Mouse (Mus musculus) natural killer cell, adult 2 months (primary cell): ENCODE measurements at regions not wholly inside any gene's neighbourhood (a gene's known extent, or its start where the extent isn't known, plus 50 kb on each side); places are given as distances from the start of the nearest gene placed in this dataset.

Experiments used
- DNase-seq, 2 experiments: peaks; one replicate each; pipeline ENCODE4 v3.0.0; 2022; ENCODE audit warnings: low spot score in 2 of 2

DNA sequence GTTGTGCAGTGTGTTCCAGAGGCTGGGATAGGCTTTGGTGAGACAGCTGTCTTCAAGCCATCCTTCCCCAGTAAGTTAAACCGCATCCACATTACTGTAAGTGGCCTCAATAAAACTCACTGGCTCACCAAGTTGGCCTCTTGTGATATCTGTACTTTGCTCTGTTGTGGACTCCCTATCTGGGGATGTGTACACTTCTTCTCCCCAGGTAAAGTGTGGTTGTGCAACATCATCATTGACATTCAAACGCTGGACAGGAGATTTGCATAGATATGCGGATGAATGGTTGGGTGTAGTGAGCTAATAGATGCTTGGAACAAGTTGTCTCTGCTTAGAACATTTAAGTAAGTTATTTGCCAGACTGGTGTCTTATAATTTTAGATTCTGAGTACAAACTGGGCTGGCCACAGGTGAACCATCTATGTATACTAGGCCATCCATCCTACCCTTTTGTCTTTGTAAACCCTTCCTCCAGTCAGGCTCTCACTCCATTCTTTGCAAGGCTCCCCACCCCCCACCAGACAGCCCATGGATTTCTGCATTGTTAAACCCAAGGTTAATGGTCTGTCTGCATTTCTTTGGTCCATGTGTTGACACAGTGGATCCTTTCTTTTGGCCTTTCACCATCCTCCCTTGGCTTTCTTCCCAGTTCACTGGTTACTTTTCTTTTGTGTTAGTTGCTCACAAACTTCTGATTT, 303.0 kb downstream of the Plpp3 start:
- DNase-seq, result no peak

DNA sequence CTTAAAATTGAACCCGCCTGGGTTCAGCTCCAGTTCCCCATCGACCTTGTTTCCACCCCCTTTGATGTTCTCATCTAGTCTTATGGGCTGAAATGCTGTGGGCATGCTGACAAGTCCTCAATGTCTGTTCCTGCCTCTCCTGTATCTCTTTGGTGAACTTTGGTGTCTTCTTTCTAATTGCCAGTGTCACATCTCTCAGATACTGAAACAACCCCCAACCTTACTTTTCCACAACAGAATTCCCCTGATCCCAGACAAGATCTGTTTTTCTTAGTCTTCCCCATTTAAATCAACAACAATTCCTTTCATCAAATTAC, 303.5 kb downstream of the Plpp3 start:
- no peak for DNase-seq

DNA sequence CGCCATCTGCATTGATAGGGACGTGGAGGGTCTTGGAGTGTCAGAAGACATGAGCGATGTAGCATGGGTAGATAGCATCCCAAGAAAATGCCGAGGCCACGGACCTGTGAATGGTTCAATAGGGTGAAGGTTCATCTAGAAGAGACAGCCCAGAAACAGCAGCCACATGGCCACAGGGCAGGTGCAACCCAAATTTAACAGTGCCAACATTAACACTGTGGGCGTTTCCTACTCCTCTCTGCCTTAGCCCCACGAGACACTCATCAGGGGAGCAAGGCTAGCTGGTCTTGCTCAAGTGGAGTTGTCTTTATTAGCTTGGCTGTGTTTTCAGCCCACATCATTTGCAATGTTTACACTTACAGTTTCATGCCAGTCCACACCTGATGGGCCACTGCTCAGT, 310.7 kb downstream of the Plpp3 start:
- no peak for DNase-seq

DNA sequence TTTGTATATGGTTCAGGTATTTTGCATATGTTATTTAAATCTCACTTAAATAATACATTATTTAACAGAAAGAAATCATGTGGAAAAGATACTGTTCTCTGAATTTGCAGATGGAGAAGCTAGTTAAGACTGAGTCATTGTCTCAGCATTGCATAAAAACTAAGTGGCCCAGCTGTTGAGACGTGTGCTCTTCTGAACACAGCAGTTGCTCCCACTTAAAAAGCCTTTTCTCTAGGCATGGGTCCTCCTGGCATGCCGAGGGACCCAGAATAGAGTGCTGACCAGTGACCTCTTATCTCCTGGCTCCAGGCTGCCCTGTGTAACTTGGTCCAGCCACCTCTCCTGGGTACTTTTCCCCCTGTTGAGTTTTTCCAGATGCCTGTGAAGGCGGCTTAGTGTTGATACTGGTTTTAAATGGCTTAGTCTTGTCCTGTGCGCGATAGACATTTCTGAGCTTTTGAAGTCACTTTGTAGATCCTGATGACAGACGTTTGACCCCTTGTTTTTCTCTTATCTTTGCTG, 312.2 kb downstream of the Plpp3 start:
- DNase-seq, result no peak

DNA sequence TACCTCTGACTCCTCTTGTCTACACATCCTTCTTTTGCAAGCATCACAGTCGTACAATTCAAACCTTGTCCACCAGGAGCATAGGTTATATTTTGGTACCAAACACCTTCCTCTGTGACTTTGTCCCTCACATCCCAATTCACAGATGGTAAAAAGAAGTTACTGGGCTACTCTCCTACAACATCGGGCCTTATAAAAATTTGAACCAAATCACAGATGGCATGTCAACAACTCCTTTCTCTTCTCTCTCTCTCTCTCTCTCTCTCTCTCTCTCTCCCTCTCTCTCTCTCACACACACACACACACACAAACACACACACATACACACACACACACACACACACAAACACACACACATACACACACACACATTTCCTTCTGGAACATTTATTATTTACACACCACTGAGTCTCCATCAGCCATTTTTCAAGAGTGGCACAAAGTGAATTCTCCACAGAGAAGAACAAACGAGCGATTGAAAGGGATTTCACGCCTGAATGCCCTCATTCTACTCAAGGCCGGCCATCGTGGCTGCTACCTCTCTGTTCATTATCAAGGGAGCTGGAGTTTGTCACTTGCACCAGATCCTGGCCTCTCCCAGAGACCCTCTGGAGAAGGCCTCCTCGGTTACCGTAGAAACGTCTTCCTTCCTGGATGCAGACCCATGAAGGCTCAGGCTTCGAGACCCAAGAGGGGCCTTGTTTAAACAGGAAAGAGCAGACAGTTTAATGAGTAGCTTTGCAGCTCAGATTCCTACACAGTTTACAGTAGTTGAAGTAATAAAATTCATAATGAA, 314.7 kb upstream of the Gm12728 start:
- no peak for DNase-seq

DNA sequence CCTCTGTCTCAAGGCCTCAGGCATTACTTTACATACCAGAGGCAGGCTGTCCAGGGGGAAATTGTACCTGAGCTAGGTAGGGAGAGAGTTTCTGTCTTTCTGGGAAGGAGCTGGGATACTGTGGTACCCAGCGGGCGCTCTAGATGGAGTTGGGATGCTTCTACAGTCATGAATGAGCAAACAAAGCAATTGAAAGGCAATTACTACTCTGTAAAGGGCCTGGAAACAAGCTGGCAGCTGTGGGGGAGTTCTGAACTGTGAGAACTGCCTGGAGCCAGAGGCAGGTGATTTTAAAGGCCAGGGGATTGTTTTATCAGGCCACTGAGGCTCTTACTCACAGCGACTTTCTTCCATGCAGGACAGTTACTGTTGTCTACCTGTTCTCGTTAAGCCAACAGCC, 313.3 kb upstream of the Gm12728 start:
- DNase-seq, result no peak

DNA sequence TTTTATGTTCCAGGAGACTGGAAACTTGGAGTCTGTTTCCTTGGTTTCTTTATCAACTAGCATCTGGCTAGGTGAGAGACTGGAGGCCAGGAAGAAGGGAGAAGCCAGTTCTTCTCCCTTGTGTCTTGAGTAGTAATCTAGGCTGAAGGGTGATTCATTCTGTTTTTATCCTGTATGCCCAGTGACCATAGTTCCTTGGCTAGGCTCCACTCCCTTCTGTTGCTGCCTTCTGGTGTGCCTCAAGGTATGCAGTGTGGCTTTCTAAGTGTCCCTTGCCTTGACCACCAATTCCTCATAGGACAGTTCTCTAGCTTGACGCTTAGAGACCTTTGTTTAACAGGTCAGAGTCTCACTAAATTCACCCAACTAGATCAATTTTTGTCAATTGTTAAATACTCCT, 303.3 kb upstream of the Gm12728 start:
- no peak for DNase-seq

DNA sequence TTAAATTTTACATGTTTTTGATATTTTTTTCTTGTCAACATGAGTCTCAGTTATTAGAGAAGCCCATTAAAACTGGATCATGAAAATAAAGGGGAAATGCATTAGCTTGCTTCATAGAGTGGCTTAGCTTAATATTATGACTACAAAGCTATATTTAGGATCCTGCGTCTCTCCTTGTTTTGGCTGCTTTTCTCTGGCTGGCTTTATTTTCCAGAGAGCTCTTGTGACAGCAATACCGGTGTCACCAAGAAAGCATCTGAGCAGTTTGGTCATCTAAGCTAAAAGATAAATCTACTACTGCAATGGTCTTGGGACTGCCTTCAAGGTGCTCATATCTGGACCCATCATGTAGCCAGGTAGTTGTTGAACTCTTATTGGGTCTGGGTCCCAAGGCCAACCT, 293.5 kb upstream of the Gm12728 start:
- no peak for DNase-seq

DNA sequence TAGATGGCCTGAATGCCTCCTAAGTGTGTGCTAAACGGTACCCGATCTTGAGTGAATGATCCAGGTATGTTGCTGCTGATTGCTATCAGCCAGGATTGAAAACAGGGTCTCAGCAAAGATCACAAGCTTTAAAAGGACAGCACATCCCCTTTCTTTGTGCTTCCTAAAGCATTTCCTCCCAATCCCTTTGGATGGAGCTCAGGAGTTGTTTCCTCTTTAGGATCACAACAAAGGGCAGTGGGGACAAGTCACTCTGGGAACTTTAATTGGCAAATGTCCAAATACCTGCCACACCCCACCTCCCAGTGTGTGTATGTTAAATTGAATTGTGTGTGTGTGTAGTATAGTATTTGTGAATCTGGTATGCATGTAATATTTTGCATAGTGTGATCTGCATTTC, 283.5 kb upstream of the Gm12728 start:
- DNase-seq, result no peak

DNA sequence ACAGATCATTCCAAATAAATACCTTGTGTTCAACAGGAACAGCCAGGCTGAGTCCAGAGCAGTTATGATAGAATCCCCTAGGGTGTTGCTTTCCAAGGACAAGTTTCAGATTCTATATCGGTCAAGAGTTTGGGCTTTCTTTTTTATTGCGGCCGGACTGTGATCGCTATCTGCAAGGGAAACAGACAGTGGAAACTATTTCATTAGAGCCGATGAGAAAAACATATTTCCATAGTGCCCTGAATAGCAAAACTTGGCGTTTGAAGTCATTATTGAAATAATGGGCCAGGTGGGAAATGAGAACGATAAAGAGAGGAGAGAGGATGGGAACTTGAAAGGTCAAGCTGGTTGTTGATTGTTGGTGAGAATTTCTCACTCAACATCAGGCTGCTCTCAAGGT, 282.4 kb upstream of the Gm12728 start:
- no peak for DNase-seq

DNA sequence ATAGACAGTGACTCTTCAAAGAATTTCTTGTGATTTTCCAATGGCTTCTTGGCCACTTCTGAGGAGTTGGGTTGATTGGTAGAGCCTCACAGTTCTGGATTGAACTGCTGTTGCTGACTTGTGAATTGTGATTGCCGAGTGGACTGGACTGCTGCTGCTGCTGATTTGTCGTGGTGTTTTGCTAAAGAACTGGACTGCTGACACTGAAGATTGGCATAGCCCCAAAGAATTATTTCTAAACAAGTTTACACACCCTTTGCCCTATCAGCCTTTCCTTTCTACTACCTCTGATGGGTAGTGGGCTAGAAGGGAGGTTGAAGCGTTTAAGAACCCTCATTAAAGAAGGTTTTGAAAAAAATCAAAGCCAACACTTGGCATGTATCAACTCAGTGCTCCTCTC, 280.6 kb upstream of the Gm12728 start:
- no peak for DNase-seq

DNA sequence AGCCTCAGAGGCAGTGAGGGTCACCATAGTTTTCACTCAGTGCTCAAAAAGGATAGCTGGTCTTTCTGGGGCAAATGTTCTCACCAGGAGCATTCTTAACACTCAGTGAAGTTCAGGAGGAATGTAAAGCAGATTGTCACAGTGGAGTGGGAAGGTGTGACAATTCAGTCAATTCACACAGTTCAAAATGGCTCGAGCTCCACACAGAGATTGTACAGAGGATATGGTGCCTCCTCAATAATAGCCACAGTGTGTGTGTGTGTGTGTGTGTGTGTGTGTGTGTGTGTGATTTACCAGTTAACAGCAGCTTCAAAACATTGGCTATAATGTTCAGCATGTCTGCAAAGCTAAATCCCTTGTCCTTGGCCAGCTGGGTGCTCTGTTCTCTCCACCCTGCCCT, 279.3 kb upstream of the Gm12728 start:
- no peak for DNase-seq

DNA sequence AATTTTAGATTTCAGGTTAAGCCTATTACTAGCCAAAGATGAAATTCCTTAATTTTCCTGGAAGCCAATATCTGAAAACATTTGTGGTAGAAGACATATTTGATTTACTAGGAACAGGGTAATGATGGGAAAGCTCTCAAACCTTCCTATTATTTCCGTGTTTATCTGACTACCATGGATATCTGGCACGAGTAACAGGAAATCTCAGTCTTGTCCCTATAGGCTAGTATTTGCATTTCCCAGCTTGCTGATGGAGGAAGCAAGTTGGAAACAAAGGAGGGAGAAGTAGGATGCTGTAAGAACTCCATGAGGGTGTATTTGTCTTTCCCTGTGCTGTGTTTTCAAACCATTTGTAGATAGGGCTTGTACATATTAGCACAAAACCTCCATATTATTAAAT, 264.5 kb upstream of the Gm12728 start:
- DNase-seq, result no peak

DNA sequence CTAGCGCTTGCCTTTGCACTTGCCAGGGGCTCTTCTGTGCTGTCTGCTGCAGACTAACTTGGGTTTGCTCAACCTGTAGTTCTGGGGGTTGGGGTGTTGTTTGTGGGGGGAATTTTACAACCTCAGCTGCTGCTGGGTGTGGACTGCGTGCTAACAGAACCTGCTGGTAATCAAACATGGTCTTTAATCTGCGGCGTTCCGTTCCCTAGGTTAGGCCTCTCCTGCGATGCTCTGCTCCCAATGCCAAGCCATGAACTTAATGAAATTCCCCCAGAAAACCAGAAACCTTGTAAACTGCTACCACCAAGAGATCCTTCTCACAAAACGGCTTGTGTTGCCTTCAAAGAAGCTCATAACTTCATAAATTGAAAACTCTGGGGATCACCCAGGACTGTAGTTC, 262.9 kb upstream of the Gm12728 start:
- no peak for DNase-seq

DNA sequence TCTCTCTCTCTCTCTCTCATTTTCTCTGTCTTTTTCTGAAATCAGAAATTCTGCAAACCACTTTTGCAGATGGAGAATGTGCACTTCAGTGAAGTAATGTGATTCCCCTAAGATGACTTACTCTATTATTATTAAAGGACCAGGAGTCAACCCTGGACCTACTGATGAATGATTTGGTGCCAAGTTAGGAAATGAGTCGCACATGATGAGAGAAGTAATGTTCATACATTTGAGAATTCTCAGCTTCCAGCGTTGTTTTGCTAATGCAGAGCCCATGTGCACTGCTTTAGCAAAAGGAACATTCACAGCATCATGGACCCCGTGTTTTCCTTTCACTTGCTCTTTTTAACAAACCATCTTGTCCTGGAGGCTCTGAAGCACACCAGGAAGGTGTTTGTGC, 262.4 kb upstream of the Gm12728 start:
- DNase-seq, result no peak

DNA sequence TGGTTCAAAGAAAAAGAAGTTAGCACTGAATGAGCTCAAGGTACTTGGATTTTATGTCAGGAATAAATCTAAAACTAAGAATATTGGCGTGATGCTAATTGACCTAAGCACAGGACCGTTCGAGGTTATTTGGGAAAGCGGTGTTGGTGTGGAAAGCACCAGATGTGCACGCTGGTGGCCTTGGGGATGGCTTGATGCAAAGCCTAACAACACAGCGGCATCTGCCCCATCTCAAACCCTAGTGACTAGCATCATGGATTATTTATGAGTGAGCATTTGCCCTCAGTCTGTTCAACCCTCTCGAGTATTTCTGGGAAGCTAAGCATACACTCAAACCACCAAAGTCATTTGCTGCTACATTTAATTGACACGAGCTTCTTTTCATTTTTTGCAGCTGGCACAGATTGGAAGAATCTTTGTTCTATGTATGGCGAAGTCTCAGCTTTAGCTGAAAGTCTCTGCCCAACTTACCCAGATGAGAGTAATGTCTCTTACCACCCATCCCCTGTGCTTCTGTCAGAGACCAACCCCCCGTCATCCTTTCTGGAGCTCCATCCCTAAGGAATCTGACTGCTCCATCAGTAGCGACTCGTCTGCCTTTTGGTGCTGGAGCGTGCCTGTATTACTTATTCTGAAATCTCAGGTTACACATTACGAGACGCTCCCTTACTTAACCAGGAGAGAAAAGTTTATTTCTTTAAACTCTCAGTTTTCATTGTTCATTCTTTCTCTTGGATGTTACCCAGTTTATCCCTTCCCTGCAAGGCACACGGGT, 257.8 kb upstream of the Gm12728 start:
- DNase-seq, result no peak

DNA sequence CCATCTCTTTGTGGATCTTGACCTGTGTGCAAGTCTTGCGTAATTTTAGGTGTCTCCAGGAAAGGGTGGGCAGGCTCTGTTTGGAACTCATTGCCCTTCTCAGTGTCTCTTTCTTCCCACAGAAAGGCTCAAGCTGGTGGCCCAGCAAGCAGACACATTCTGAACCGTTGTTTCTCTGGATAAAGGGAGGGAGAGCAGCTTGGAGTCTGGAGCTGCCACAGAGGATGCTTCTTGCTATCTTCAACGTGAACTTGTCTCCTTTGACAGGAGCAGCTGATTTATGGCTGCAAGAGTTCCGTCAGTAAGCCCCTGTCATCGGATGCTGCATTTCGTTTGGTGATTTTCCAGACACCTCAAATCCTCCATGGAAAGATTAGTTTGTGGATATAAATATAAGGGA, 254.2 kb upstream of the Gm12728 start:
- DNase-seq, result no peak

DNA sequence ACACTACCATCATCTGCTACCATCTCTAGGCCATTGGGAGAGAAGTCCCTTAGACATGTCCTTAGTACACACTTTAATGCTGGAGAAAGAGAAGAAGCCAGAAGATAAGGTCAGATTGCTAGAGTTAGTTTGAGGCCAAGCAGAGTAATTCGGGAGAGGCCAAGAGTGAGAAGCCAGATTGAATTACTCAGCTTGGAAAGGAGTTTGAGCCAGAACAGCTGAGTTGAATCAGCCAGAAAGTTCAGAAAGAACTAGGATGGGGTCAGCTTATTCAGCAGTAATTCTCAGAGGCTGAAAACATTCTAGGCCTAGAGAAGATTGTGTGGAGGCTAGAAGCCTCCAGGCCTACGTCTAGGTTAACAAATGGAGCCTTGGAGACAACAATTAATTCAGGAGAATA, 244.2 kb upstream of the Gm12728 start:
- DNase-seq, result no peak

DNA sequence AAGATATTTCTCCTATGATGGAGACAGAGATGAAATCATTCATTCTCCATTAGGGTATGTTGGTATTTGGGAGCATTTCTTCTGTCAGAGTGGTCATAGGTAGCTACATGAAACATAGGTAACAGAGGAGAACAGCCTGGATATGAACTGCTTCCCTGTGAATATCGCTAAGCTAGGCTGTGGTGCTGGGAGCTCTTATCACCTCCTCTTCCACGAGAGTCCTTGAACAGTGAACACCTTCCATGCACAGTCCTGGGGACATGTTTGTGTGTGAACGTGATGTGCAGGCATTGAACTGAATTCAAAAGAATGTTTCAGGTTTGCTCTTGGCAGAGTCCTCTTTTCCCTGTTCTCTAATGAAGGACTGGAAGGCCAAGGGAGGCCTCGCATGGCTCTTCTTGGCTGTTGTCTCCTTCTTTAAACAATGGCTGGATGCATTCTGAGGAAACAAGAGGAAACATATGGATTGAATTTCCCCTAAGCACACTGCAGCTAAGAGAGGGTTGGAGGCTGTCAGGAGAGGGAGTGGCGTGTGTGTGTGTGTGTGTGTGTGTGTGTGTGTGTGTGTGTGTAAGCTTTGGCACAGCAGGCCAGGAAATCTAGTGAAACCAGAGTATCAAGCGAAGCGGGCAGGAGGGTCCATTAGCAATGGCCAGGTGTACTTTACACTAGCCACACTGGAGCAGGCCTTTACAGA, 239.8 kb upstream of the Gm12728 start:
- no peak for DNase-seq

DNA sequence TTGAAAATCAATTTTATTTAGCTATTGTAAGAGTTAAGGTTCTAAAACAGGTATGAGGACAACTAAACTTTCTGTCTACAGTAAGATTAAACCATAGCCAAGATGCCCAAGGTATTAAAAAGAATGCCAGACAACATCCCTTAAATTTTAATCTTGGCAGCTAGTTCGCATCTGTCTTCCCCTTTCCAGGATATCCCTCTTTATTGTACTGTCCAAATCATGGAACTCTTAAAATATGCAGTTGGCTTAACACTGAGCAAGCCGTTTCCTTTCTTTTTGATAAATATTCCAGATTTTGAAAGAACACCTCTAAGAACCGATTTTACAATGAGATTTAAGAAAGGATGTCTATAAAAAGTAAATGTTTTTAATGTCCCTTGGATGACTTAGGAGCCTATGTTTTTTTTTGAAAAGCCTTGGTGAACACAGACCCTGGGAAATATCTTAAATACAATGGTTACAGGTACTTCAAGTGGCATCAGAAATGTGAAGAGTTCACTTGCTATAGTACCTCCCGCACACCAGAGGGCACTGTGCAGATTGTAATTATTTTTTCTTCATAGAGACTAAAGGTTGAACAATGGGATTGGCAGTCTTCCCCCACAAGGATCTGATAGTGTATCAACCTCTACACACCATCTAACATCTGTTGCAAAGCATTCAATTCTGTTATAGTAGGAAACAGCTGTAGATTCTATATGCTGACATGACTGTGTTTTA, 237.5 kb upstream of the Gm12728 start:
- DNase-seq, result no peak

DNA sequence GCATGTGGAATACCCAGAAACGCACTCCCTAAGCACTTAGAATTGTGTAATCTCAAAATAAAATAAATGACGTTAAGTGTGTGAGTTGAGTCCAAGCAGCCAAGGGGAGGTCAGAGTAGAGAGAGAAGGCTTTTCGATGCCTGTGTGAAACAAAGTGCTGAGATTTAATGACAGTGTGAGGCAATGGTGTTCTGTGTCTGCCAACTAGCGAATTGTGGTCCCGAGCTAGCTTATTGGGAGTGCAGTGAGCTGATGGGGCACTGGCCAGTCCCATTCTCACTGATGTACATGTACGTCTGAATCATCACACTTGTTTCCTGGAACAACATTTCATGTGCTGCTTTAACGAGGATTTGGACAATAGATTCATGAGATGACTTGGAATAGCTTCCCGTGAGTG, 234.7 kb upstream of the Gm12728 start:
- no peak for DNase-seq

DNA sequence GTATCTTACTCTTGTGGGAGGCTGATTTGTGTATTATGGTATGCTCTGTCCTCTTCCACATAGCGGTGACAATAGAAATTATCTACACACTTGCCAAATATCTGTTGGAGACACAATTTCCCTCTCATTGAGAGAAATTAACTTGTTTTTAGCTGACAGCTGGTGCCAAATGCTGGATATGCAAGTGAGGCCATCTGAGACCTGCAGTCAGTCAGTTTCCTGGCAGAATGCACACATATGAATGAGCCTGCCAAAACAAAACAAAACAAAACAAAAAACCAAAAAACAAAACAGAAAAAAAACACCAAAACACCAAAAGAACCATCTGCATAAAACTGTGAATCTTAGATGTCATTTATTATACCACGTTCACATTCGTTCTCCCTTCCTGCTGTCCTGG, 233.7 kb upstream of the Gm12728 start:
- no peak for DNase-seq
